Mouse (Mus musculus) left cerebral cortex, adult 9 months (tissue): ENCODE measurements at regions not wholly inside any gene's neighbourhood (a gene's known extent, or its start where the extent isn't known, plus 50 kb on each side); places are given as distances from the start of the nearest gene placed in this dataset.
A peak's percentile ranks its signal among the peaks of the same experiment; 100 is the strongest.

Source experiments
- DNase-seq, 2 experiments: peaks; one replicate each; pipeline ENCODE4 v3.0.0; 2022; ENCODE audit warnings: low spot score in 2 of 2

DNA sequence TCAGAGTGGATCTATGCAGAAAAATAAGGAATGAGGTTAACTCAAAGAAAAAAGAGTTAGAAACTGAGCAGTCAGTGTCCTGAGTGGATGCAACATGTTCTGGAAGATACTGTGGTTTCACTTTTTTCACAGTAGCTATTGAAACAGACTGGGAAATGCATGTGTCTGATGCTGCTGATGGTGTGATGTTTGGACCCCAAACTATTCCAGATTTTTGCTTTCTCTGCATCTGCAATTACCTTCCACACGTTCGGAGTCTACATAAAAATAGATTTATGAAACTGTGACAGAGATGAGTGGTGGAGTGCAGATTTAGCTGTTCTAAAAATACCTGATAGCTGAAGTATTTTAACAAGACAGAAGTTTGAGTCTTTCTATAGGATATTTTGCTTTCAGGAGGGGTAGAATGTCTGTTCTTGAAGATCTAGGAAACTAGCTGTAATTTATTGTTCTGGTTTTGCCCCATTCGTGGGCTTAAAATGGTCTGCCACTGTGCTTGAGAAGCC is 545.3 kb downstream of the Stim2 start:
- peak in 1 of 2 experiments; percentile 3 for DNase-seq

DNA sequence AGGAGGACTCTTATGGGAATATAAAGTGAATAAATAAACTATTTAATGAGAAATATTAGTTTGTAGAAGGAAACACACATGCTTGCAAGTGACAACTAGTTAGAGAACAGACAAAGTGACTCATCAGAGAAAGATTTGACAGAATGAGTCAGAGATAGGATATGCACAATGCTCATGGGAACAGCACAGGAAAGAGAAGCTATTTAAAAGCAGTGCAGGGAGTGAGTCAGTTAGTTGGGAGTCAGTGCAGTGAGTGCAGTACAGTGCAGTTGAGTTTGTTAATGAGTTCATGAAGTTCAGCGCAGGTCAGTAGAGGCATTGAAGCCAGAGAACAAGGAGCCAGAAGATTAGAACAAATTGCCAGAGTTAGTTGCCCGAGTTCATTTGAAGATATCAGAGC is 580.2 kb downstream of the Stim2 start:
- no peak for DNase-seq

DNA sequence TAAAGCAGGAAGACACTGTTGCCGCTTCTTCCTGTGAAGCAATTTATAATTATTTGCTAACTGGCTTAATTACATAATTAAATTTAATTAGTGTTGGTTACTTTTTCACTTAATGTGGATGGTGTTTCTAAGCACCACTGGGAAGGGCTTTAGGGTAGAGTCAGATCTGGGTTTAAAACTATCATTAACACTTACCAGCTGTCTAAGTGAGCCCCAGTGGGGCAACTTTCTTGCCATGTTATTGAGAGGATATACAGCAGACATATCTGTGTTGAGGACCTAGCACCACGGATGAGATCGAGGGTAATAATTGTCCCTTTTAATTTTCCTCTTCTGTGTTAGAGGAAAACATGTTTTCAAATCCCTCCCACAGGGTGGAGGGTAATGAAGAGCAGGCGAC is 581.2 kb downstream of the Stim2 start:
- no peak for DNase-seq

DNA sequence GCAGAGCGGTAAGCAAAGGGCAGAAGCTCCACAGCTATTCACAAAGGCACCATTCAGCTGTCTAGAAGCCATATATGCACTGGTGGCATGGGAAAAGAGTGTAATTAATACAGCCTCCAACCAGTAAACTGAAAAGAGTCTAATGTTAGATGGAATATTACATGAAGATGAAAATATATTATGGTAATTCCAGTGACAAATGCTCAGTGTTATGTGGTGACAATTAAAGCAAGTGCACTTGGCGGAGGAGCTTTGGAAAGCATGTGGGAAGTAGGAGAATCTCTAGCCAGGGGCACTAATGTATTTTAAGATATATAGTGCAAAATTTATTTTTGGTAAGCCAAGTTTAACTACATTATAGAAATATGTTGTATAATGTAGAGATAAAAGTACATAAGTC is 583.9 kb downstream of the Stim2 start:
- no peak for DNase-seq

DNA sequence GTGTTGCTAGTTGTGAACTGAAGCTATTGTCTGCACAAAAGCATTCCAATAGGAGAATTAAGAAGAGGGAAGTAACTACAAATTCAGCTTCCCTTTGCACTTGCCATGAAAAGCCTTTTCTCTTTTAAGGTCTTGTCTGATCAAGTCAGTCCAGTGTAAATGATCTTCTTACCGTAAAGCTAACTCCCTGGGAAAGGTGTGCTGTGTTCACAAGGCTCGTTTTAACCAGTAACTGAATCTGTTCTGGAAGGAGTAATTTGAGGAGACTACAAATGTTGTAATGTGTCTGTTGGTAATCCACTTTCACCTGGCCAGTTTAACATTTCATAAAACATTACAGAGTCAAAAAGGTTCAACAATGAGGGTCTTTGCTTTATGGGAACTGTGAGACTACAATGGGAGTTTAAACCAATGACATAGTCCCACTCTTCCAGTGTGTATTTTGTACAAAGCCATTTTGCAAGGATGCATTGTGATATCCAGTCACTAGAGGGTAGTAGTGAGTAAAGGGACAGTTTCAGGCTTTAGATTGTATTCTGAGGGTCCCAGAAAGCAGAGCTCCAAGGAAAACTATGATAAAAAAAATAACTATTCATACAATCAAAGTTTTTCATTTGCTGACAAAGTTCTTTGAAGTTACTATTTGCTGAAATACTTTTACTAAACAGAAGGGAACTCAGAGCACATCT is 590.2 kb downstream of the Stim2 start:
- no peak for DNase-seq

DNA sequence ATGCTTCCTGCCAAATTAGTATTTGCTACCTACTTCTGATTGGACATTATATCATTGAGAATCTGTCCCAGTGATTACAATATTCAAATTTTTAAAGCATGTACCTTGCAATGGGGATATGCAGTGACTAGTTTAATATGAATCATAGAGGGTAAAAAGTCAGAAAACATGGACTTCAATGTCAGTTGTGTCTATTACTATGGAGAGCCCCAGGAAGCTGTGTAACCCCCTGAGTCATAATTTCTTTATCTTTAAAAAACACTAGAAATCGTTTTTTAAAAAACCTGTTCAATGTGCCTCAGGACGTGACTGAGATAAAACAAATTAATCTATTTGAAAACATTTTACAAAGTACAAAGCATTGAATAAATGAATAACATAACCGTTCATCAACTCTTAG is 612.7 kb downstream of the Stim2 start:
- DNase-seq: no peak

DNA sequence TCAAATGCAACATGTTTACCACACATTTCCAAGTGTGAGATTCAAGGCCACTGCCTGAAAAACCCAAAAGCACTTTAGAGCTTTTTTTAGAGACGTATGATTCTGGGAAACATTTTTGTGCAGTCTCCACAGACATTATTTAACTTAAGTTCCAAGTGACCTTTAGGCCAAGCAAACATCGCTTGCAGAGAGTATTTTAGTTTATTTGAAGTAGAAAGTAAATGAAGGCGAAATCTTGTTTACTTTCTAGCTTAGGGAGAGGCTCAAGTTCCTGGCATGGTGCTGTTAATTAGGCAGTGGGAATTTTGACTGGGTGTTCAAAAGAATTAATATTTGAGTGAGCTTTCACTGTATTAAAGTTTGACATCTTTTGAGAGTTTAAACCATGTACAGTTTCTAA is 624.4 kb downstream of the Stim2 start:
- DNase-seq: no peak

DNA sequence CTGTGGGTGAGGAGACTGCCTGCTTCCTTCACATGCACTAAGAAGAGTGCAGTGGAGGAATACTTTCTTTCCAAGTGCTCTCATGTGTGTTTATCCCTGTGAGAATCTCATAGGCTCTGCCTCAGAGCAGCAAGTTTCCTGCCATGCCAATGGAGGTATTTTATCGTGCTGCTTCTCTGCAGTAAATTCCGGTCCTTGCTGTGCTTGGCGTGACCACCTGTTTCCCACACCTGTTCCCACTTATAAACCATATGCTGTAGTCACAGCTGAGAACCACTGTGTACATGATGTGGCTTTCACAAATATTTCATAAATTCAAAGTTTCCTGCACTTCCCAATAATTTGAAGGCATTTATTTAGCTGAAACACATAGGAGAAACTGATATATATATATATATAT is 634.0 kb downstream of the Stim2 start:
- peak in 1 of 2 experiments; percentile 29 for DNase-seq
